Mouse (Mus musculus) ES-Bruce4 (cell line): ENCODE results near the gene Pex14.

Source experiments
- CTCF ChIP-seq: IDR thresholded peaks from one replicate; pipeline ENCODE4 v1.8.1; 2011; ENCODE audit warnings: low read depth, low read length
- EP300 ChIP-seq: IDR thresholded peaks from 2 replicates; pipeline ENCODE4 v1.6.1; 2011; ENCODE audit warnings: low read depth, low read length; ENCODE audit not compliant: insufficient read depth
- POLR2A ChIP-seq: IDR thresholded peaks from one replicate; pipeline ENCODE4 v1.8.1; 2011; ENCODE audit warnings: low read length; ENCODE audit not compliant: insufficient read depth

- TF ChIP-seq POLR2A = no peak
- TF ChIP-seq EP300 = no peak
- no peak for TF ChIP-seq CTCF
Observed at GRCm38 (mm10) chr4:149056957-149057356, 42.7 kb downstream of the Pex14 start.
